Mouse (Mus musculus) granulocyte monocyte progenitor cell, adult 5-6 weeks (primary cell): ENCODE results near the gene Dlgap4. TPM values are rescaled to one million over a fixed set of nuclear protein-coding genes. Genes with fewer than 3 reads are reported as not detected.

ENCODE experiments used
- ATAC-seq: replicated peaks from 2 replicates; pipeline ENCODE4 v1.8.0; 2016; ENCODE audit warnings: mild to moderate bottlenecking, moderate TSS enrichment, inconsistent platforms; ENCODE audit not compliant: poor library complexity, severe bottlenecking
- total RNA-seq, 2 experiments: library from RNA; stranded (forward) in 1 of 2; stranded (reverse) in 1 of 2; fragments of 200-712, 200-1000 nt in 1 of 2; fragments of >200 nt in 1 of 2; fragmentation: Nextera tagmentation in 1 of 2; gene quantifications; 2 replicates each; pipeline ENCODE4 v1.2.3; 2014 to 2017

Dlgap4 gene
- total RNA-seq, 2 experiments from 2014 or later = 3.7 to 21.3 TPM

- no peak for ATAC-seq
Measured at GRCm38 (mm10) chr2:156614661-156615654, 1.5 kb downstream of the Dlgap4 start.

GRCm38 (mm10) chr2:156616513-156616912 lies 3.0 kb downstream of the Dlgap4 start:
- ATAC-seq = no peak

GRCm38 (mm10) chr2:156617536-156617935 lies 4.0 kb downstream of the Dlgap4 start:
- no peak; the same call in 1 of the 2 replicates for ATAC-seq

GRCm38 (mm10) chr2:156620874-156621273 lies 7.4 kb downstream of the Dlgap4 start:
- ATAC-seq = no peak

- no peak for ATAC-seq
Measured at GRCm38 (mm10) chr2:156621449-156621848, 7.9 kb downstream of the Dlgap4 start.

GRCm38 (mm10) chr2:156622192-156622591 lies 8.7 kb downstream of the Dlgap4 start:
- no peak for ATAC-seq

- ATAC-seq = no peak
Measured at GRCm38 (mm10) chr2:156623246-156623645, 9.7 kb downstream of the Dlgap4 start.

GRCm38 (mm10) chr2:156625307-156625706 lies 11.8 kb downstream of the Dlgap4 start:
- ATAC-seq = no peak

GRCm38 (mm10) chr2:156626119-156626518 lies 12.6 kb downstream of the Dlgap4 start:
- no peak for ATAC-seq

GRCm38 (mm10) chr2:156626544-156626943 lies 13.0 kb downstream of the Dlgap4 start:
- ATAC-seq = no peak

GRCm38 (mm10) chr2:156627917-156628316 lies 14.4 kb downstream of the Dlgap4 start:
- ATAC-seq = no peak

GRCm38 (mm10) chr2:156630288-156630687 lies 16.8 kb downstream of the Dlgap4 start:
- no peak for ATAC-seq

- no peak for ATAC-seq
Measured at GRCm38 (mm10) chr2:156632721-156633120, 19.2 kb downstream of the Dlgap4 start.

GRCm38 (mm10) chr2:156635091-156635490 lies 21.6 kb downstream of the Dlgap4 start:
- no peak for ATAC-seq

- no peak for ATAC-seq
Measured at GRCm38 (mm10) chr2:156641141-156641540, 27.6 kb downstream of the Dlgap4 start.

GRCm38 (mm10) chr2:156642931-156643330 lies 29.4 kb downstream of the Dlgap4 start:
- no peak for ATAC-seq

- ATAC-seq = no peak
Measured at GRCm38 (mm10) chr2:156643406-156643805, 29.9 kb downstream of the Dlgap4 start.

- ATAC-seq = no peak
Measured at GRCm38 (mm10) chr2:156645145-156645544, 31.6 kb downstream of the Dlgap4 start.

- ATAC-seq = no peak
Measured at GRCm38 (mm10) chr2:156646877-156647276, 33.4 kb downstream of the Dlgap4 start.

- ATAC-seq = no peak
Measured at GRCm38 (mm10) chr2:156648042-156648441, 34.5 kb downstream of the Dlgap4 start.

GRCm38 (mm10) chr2:156649450-156649849 lies 35.9 kb downstream of the Dlgap4 start:
- no peak for ATAC-seq

GRCm38 (mm10) chr2:156651019-156651418 lies 37.5 kb downstream of the Dlgap4 start:
- ATAC-seq = no peak
